Mouse (Mus musculus) small intestine, adult 2 months (tissue): ENCODE measurements at regions not wholly inside any gene's neighbourhood (a gene's known extent, or its start where the extent isn't known, plus 50 kb on each side); places are given as distances from the start of the nearest gene placed in this dataset.

Source experiments
- CTCF ChIP-seq: fragments of 200-500 bp; IDR thresholded peaks from 2 replicates; pipeline ENCODE4 v1.5.1; 2012; ENCODE audit warnings: low read depth, mild to moderate bottlenecking, control low read depth, inconsistent platforms, low read length, moderate library complexity, mixed read lengths; ENCODE audit not compliant: insufficient replicate concordance, insufficient read length; ENCODE audit errors: extremely low read depth
- POLR2A ChIP-seq: fragments of 200-500 bp; IDR thresholded peaks from 2 replicates; pipeline ENCODE4 v1.6.1; 2012; ENCODE audit warnings: low read depth, mild to moderate bottlenecking, control low read depth, inconsistent platforms, low read length, moderate library complexity

GRCm38 (mm10) chr6:101521316-101521715 lies 143.6 kb upstream of the Pdzrn3 start:
- TF ChIP-seq CTCF, result no peak
- no peak for TF ChIP-seq POLR2A
